In genomic region chr7:71217344-71217743, GRCm38 (mm10) we compare ENCODE assay signal across 19 mouse cellular contexts.
DNase-seq lines count a peak whose midpoint lies in the region; ATAC-seq and TF ChIP-seq lines count a peak whose summit lies in the region.
"Had no signal": no experiment of that assay in that cellular context is flagged by ENCODE, and none has a peak within 500 bp of the region (broad histone marks: within the 10 kb centered on the region; RNA-seq: fewer than 3 reads in every experiment).

No protein-coding gene starts in this region.

- WGBS in kidney, embryonic 14.5 days, result 62% methylated on average over 7 of the region's 7 CpGs
- WGBS in lung, embryonic 14.5 days, result 35% methylated on average over 7 of the region's 7 CpGs
- WGBS in lung, adult 2 months, result 66% methylated on average over 7 of the region's 7 CpGs

- no peak for TF ChIP-seq POLR2A in lung, adult 2 months (IDR thresholded peaks at IDR 0.05; ENCODE audit: borderline replicate concordance, extremely low read depth, low read depth, low read length)
- no peak for TF ChIP-seq POLR2A in testis, adult 2 months (IDR thresholded peaks at IDR 0.05; ENCODE audit: control insufficient read depth, low read depth, low read length)

- TF ChIP-seq CTCF in gastrocnemius, adult 2 months (IDR thresholded peaks at IDR 0.05), result no peak
- TF ChIP-seq CTCF in lung, embryonic 14.5 days (IDR thresholded peaks at IDR 0.05; ENCODE audit: low read depth), result no peak
- no peak for TF ChIP-seq CTCF in lung, adult 2 months (IDR thresholded peaks at IDR 0.05; ENCODE audit: insufficient read depth, low read length)
- TF ChIP-seq CTCF in testis, adult 2 months (IDR thresholded peaks at IDR 0.05; ENCODE audit: control insufficient read depth, insufficient read depth, insufficient replicate concordance, low read depth, low read length), result no peak

- H3K4me3 ChIP-seq in gastrocnemius, adult 2 months, result no peak overlapping the region
- no peak overlapping the region for H3K4me3 ChIP-seq in kidney, embryonic 14.5 days (ENCODE audit: low read length)
- H3K4me3 ChIP-seq in lung, embryonic 14.5 days (ENCODE audit: low read depth, low read length), result no peak overlapping the region
- H3K4me3 ChIP-seq in lung, adult 2 months (replicated peaks; ENCODE audit: extremely low read depth, low read depth, low read length), result no peak overlapping the region
- H3K4me3 ChIP-seq in testis, adult 2 months (ENCODE audit: control insufficient read depth, low read depth, low read length), result no peak overlapping the region
- H3K4me3 ChIP-seq: forebrain, embryonic 10.5 days; heart, embryonic 10.5 days; hindbrain, embryonic 13.5 days; limb, embryonic 12.5 days; liver, embryonic 13.5 days; stomach, embryonic 15.5 days had no signal

- ATAC-seq in kidney, embryonic 14.5 days (ENCODE audit: low FRiP score, low TSS enrichment), result no peak
- ATAC-seq in lung, embryonic 14.5 days (ENCODE audit: insufficient read depth), result peak; percentile 78
- ATAC-seq: activated CD4-positive, CD25-positive, alpha-beta regulatory T cell, adult 4 months; forebrain, embryonic 16.5 days had no signal

- intact Hi-C loops in gastrocnemius, adult 2 months (cut with DNase I), result no loop called here

- H3K27me3 ChIP-seq in kidney, embryonic 14.5 days (ENCODE audit: control insufficient read depth, insufficient read depth, low read length), result no peaks in the 10 kb centered on the region
- H3K27me3 ChIP-seq in lung, embryonic 14.5 days (ENCODE audit: insufficient read depth, low read length), result no peaks in the 10 kb centered on the region
- no peaks in the 10 kb centered on the region for H3K27me3 ChIP-seq in testis, adult 2 months (ENCODE audit: control insufficient read depth, insufficient read depth, low read length)
- H3K27me3 ChIP-seq: hindbrain, embryonic 13.5 days; limb, embryonic 12.5 days; liver, embryonic 13.5 days; stomach, embryonic 15.5 days had no signal

- no peaks in the 10 kb centered on the region for H3K36me3 ChIP-seq in kidney, embryonic 14.5 days (ENCODE audit: control insufficient read depth, insufficient read depth, low read length)
- no peaks in the 10 kb centered on the region for H3K36me3 ChIP-seq in lung, embryonic 14.5 days (ENCODE audit: insufficient read depth)
- H3K36me3 ChIP-seq in testis, adult 2 months (ENCODE audit: control insufficient read depth, insufficient read depth, low read length), result no peaks in the 10 kb centered on the region
- H3K36me3 ChIP-seq: forebrain, embryonic 10.5 days; heart, embryonic 10.5 days; hindbrain, embryonic 13.5 days; limb, embryonic 12.5 days; liver, embryonic 13.5 days; stomach, embryonic 15.5 days had no signal

- DNase-seq in gastrocnemius, adult 2 months, result no peak
- no peak for DNase-seq in gastrocnemius, postnatal 4 days (ENCODE audit: low spot score in 2 of 2)
- DNase-seq in kidney, adult 18-20 months, result no peak
- peak; percentile 83 for DNase-seq in lung, embryonic 14.5 days
- DNase-seq in lung, adult 2 months, result no peak
- no peak for DNase-seq in testis, postnatal 10 days (ENCODE audit: low spot score)
- DNase-seq: cerebellum, adult 18-20 months; liver, embryonic 13.5 days; right cerebral cortex, postnatal 4 days had no signal

- no peaks in the 10 kb centered on the region for H3K9me3 ChIP-seq in kidney, embryonic 14.5 days (ENCODE audit: control insufficient read depth, low read length)
- no peaks in the 10 kb centered on the region for H3K9me3 ChIP-seq in lung, embryonic 14.5 days (ENCODE audit: low read depth, low read length)
- H3K9me3 ChIP-seq: forebrain, embryonic 10.5 days; heart, embryonic 10.5 days; hindbrain, embryonic 13.5 days; limb, embryonic 12.5 days; liver, embryonic 13.5 days; stomach, embryonic 15.5 days had no signal

- no peaks in the 10 kb centered on the region for H3K4me1 ChIP-seq in kidney, embryonic 14.5 days (ENCODE audit: control insufficient read depth, insufficient read depth, low read length)
- peaks cover 4% of the 10 kb centered on the region for H3K4me1 ChIP-seq in lung, embryonic 14.5 days (ENCODE audit: insufficient read depth)
- peaks cover 2% of the 10 kb centered on the region; the same call in 1 of the 2 replicates for H3K4me1 ChIP-seq in lung, adult 2 months (ENCODE audit: control insufficient read depth, insufficient read depth, low read length)
- H3K4me1 ChIP-seq in testis, adult 2 months (ENCODE audit: control insufficient read depth, insufficient read depth, low read length), result no peaks in the 10 kb centered on the region
- H3K4me1 ChIP-seq: forebrain, embryonic 10.5 days; heart, embryonic 10.5 days; hindbrain, embryonic 13.5 days; limb, embryonic 12.5 days; liver, embryonic 13.5 days; stomach, embryonic 15.5 days had no signal

- no peak overlapping the region for H3K9ac ChIP-seq in kidney, embryonic 14.5 days (ENCODE audit: low read depth, low read length)
- no peak overlapping the region for H3K9ac ChIP-seq in lung, embryonic 14.5 days
- H3K9ac ChIP-seq: hindbrain, embryonic 13.5 days; limb, embryonic 12.5 days; liver, embryonic 13.5 days; stomach, embryonic 15.5 days had no signal

- H3K4me2 ChIP-seq in kidney, embryonic 14.5 days (replicated peaks; ENCODE audit: low read depth, low read length), result no peak overlapping the region
- H3K4me2 ChIP-seq in lung, embryonic 14.5 days, result no peak overlapping the region
- H3K4me2 ChIP-seq: hindbrain, embryonic 13.5 days; limb, embryonic 12.5 days; liver, embryonic 13.5 days; stomach, embryonic 15.5 days had no signal

- H3K27ac ChIP-seq in gastrocnemius, adult 2 months, result peak overlapping the region; percentile 46
- peak overlapping the region; percentile 27 for H3K27ac ChIP-seq in kidney, embryonic 14.5 days (ENCODE audit: low read depth, low read length)
- H3K27ac ChIP-seq in lung, embryonic 14.5 days (ENCODE audit: low read depth), result peak overlapping the region; percentile 65
- H3K27ac ChIP-seq in testis, adult 2 months (ENCODE audit: control insufficient read depth, insufficient read depth, low read depth, low read length), result peak overlapping the region; percentile 32; the same call in 1 of the 2 replicates
- H3K27ac ChIP-seq: forebrain, embryonic 10.5 days; heart, embryonic 10.5 days; hindbrain, embryonic 13.5 days; limb, embryonic 12.5 days; liver, embryonic 13.5 days; macrophage; stomach, embryonic 15.5 days had no signal
